Mouse (Mus musculus) layer of hippocampus, postnatal 25 days (tissue): ENCODE measurements around the gene Plekho2. TPM values are rescaled to one million over a fixed set of nuclear protein-coding genes. Genes with fewer than 3 reads are reported as not detected.

Source experiments
- DNase-seq, 2 experiments: peaks; one replicate each; pipeline ENCODE4 v3.0.0; 2022; ENCODE audit warnings: mixed read lengths in 2 of 2, low spot score in 1 of 2; ENCODE audit errors: extremely low spot score in 1 of 2
- total RNA-seq, 2 experiments: library from RNA; stranded (reverse); gene quantifications; 2 replicates each; pipeline ENCODE4 v1.2.3; 2021

Plekho2 gene
- total RNA-seq, 2 experiments from 2014 or later = 11.3 to 13.7 TPM

- no peak for DNase-seq
Observed at GRCm38 (mm10) chr9:65555621-65556020, 24.2 kb downstream of the Plekho2 start.

- no peak for DNase-seq
Observed at GRCm38 (mm10) chr9:65555001-65555405, 24.8 kb downstream of the Plekho2 start.

GRCm38 (mm10) chr9:65552711-65553110, 27.1 kb downstream of the Plekho2 start:
- no peak for DNase-seq

- no peak for DNase-seq
Observed at GRCm38 (mm10) chr9:65552141-65552540, 27.7 kb downstream of the Plekho2 start.

GRCm38 (mm10) chr9:65551035-65551434, 28.8 kb downstream of the Plekho2 start:
- DNase-seq = no peak

- no peak for DNase-seq
Observed at GRCm38 (mm10) chr9:65550079-65550831, 29.6 kb downstream of the Plekho2 start.

GRCm38 (mm10) chr9:65549643-65550042, 30.2 kb downstream of the Plekho2 start:
- DNase-seq = no peak

GRCm38 (mm10) chr9:65549139-65549538, 30.7 kb downstream of the Plekho2 start:
- DNase-seq = no peak

GRCm38 (mm10) chr9:65548311-65548710, 31.5 kb downstream of the Plekho2 start:
- DNase-seq = no peak

- no peak for DNase-seq
Observed at GRCm38 (mm10) chr9:65547844-65548243, 32.0 kb downstream of the Plekho2 start.

- no peak for DNase-seq
Observed at GRCm38 (mm10) chr9:65547111-65547510, 32.7 kb downstream of the Plekho2 start.

GRCm38 (mm10) chr9:65546413-65546695, 33.5 kb downstream of the Plekho2 start:
- no peak for DNase-seq

GRCm38 (mm10) chr9:65545635-65546412, 34.0 kb downstream of the Plekho2 start:
- no peak for DNase-seq

- no peak for DNase-seq
Observed at GRCm38 (mm10) chr9:65542111-65542524, 37.7 kb downstream of the Plekho2 start.

- no peak for DNase-seq
Observed at GRCm38 (mm10) chr9:65541126-65542068, 38.4 kb downstream of the Plekho2 start.

GRCm38 (mm10) chr9:65539697-65540096, 40.1 kb downstream of the Plekho2 start:
- no peak for DNase-seq

- no peak for DNase-seq
Observed at GRCm38 (mm10) chr9:65537901-65538630, 41.8 kb downstream of the Plekho2 start.

GRCm38 (mm10) chr9:65536491-65536890, 43.3 kb downstream of the Plekho2 start:
- no peak for DNase-seq

- no peak for DNase-seq
Observed at GRCm38 (mm10) chr9:65535789-65536469, 43.9 kb downstream of the Plekho2 start.
